Mouse (Mus musculus): ENCODE measurements at regions not wholly inside any gene's neighbourhood (a gene's known extent, or its start where the extent isn't known, plus 50 kb on each side); places are given as distances from the start of the nearest gene placed in this dataset.
A peak's percentile ranks its signal among the peaks of the same experiment; 100 is the strongest.

GRCm38 (mm10) chr3:4226986-4227385, 1523.6 kb upstream of the Gm8797 start:
- no peak overlapping the region for H3K27ac ChIP-seq (ENCODE audit: low read depth, low read length)
- H3K27me3 ChIP-seq (ENCODE audit: control insufficient read depth, insufficient read depth, low read length) = no peaks in the 10 kb centered on the region
- H3K9ac ChIP-seq (ENCODE audit: low read length) = no peak overlapping the region
- 59% methylated on average over 2 of the region's 2 CpGs for WGBS
- no peak overlapping the region for H3K4me2 ChIP-seq (ENCODE audit: low read depth, low read length, severe bottlenecking)
- ATAC-seq (replicated peaks; ENCODE audit: low FRiP score) (0 out of 2 replicates have a peak, but pooled peaks have one; percentile 44), DNase-seq (ENCODE audit: low spot score) (no peak)
- no peak overlapping the region for H3K4me3 ChIP-seq (ENCODE audit: low read depth, low read length)
- H3K9me3 ChIP-seq (ENCODE audit: control insufficient read depth, low read length) = no peaks in the 10 kb centered on the region
- H3K36me3 ChIP-seq (ENCODE audit: control insufficient read depth, insufficient read depth, low read length) = no peaks in the 10 kb centered on the region
- no peaks in the 10 kb centered on the region for H3K4me1 ChIP-seq (replicated peaks; ENCODE audit: control insufficient read depth, insufficient read depth, low read length)

GRCm38 (mm10) chr3:4271361-4271760, 1479.2 kb upstream of the Gm8797 start:
- H3K27ac ChIP-seq (ENCODE audit: low read depth, low read length) = no peak overlapping the region
- DNase-seq (ENCODE audit: low spot score) (no peak), ATAC-seq (replicated peaks; ENCODE audit: low FRiP score) (no peak)
- no peak overlapping the region for H3K4me3 ChIP-seq (ENCODE audit: low read depth, low read length)
- WGBS = 73% methylated on average over 1 of the region's 1 CpGs
- H3K4me2 ChIP-seq (ENCODE audit: low read depth, low read length, severe bottlenecking) = no peak overlapping the region
- H3K9ac ChIP-seq (ENCODE audit: low read length) = no peak overlapping the region
- no peaks in the 10 kb centered on the region for H3K4me1 ChIP-seq (replicated peaks; ENCODE audit: control insufficient read depth, insufficient read depth, low read length)
- no peaks in the 10 kb centered on the region for H3K27me3 ChIP-seq (ENCODE audit: control insufficient read depth, insufficient read depth, low read length)
- no peaks in the 10 kb centered on the region for H3K36me3 ChIP-seq (ENCODE audit: control insufficient read depth, insufficient read depth, low read length)
- no peaks in the 10 kb centered on the region for H3K9me3 ChIP-seq (ENCODE audit: control insufficient read depth, low read length)

GRCm38 (mm10) chr3:4274607-4275006, 1476.0 kb upstream of the Gm8797 start:
- no peak overlapping the region for H3K4me3 ChIP-seq (ENCODE audit: low read depth, low read length)
- H3K27ac ChIP-seq (ENCODE audit: low read depth, low read length) = no peak overlapping the region
- ATAC-seq (replicated peaks; ENCODE audit: low FRiP score) = no peak
- H3K4me2 ChIP-seq (ENCODE audit: low read depth, low read length, severe bottlenecking) = no peak overlapping the region
- DNase-seq (ENCODE audit: low spot score) = no peak
- H3K36me3 ChIP-seq (ENCODE audit: control insufficient read depth, insufficient read depth, low read length) = no peaks in the 10 kb centered on the region
- no peaks in the 10 kb centered on the region for H3K4me1 ChIP-seq (replicated peaks; ENCODE audit: control insufficient read depth, insufficient read depth, low read length)
- WGBS = 90% methylated on average over 1 of the region's 1 CpGs
- H3K9me3 ChIP-seq (ENCODE audit: control insufficient read depth, low read length) = no peaks in the 10 kb centered on the region
- H3K27me3 ChIP-seq (ENCODE audit: control insufficient read depth, insufficient read depth, low read length) = no peaks in the 10 kb centered on the region
- H3K9ac ChIP-seq (ENCODE audit: low read length) = no peak overlapping the region

- Histone ChIP-seq H3K4me1 (replicated peaks; ENCODE audit: control insufficient read depth, insufficient read depth, low read length) (no peaks in the 10 kb centered on the region; the same call in 1 of the 2 replicates), H3K36me3 (ENCODE audit: control insufficient read depth, insufficient read depth, low read length) (no peaks in the 10 kb centered on the region), H3K4me3 (ENCODE audit: low read depth, low read length) (no peak overlapping the region), H3K9ac (ENCODE audit: low read length) (no peak overlapping the region), H3K4me2 (ENCODE audit: low read depth, low read length, severe bottlenecking) (no peak overlapping the region), H3K27ac (ENCODE audit: low read depth, low read length) (no peak overlapping the region), H3K27me3 (ENCODE audit: control insufficient read depth, insufficient read depth, low read length) (no peaks in the 10 kb centered on the region), H3K9me3 (ENCODE audit: control insufficient read depth, low read length) (no peaks in the 10 kb centered on the region)
- DNase-seq (ENCODE audit: low spot score) = no peak
- WGBS = 35% methylated on average over 3 of the region's 3 CpGs
- ATAC-seq (replicated peaks; ENCODE audit: low FRiP score) = peak; percentile 75
Measured at GRCm38 (mm10) chr3:4278042-4278441, 1472.6 kb upstream of the Gm8797 start.

- H3K27ac ChIP-seq (ENCODE audit: low read depth, low read length) = no peak overlapping the region
- no peaks in the 10 kb centered on the region for H3K27me3 ChIP-seq (ENCODE audit: control insufficient read depth, insufficient read depth, low read length)
- no peak overlapping the region for H3K4me3 ChIP-seq (ENCODE audit: low read depth, low read length)
- ATAC-seq (replicated peaks; ENCODE audit: low FRiP score) (peak; percentile 84), DNase-seq (ENCODE audit: low spot score) (no peak)
- H3K36me3 ChIP-seq (ENCODE audit: control insufficient read depth, insufficient read depth, low read length) = no peaks in the 10 kb centered on the region
- no peak overlapping the region for H3K4me2 ChIP-seq (ENCODE audit: low read depth, low read length, severe bottlenecking)
- no peak overlapping the region for H3K9ac ChIP-seq (ENCODE audit: low read length)
- no peaks in the 10 kb centered on the region; the same call in 1 of the 2 replicates for H3K4me1 ChIP-seq (replicated peaks; ENCODE audit: control insufficient read depth, insufficient read depth, low read length)
- no peaks in the 10 kb centered on the region for H3K9me3 ChIP-seq (ENCODE audit: control insufficient read depth, low read length)
- 13% methylated on average over 6 of the region's 6 CpGs for WGBS
Measured at GRCm38 (mm10) chr3:4280366-4281020, 1470.1 kb upstream of the Gm8797 start.

- DNase-seq (ENCODE audit: low spot score) = no peak
- Histone ChIP-seq H3K27ac (ENCODE audit: low read depth, low read length) (no peak overlapping the region), H3K36me3 (ENCODE audit: control insufficient read depth, insufficient read depth, low read length) (no peaks in the 10 kb centered on the region), H3K4me3 (ENCODE audit: low read depth, low read length) (no peak overlapping the region), H3K9me3 (ENCODE audit: control insufficient read depth, low read length) (no peaks in the 10 kb centered on the region), H3K9ac (ENCODE audit: low read length) (no peak overlapping the region), H3K27me3 (ENCODE audit: control insufficient read depth, insufficient read depth, low read length) (no peaks in the 10 kb centered on the region), H3K4me1 (replicated peaks; ENCODE audit: control insufficient read depth, insufficient read depth, low read length) (no peaks in the 10 kb centered on the region; the same call in 1 of the 2 replicates), H3K4me2 (ENCODE audit: low read depth, low read length, severe bottlenecking) (no peak overlapping the region)
- ATAC-seq (replicated peaks; ENCODE audit: low FRiP score) = peak; percentile 36; the same call in 1 of the 2 replicates
- 11% methylated on average over 1 of the region's 1 CpGs for WGBS
Measured at GRCm38 (mm10) chr3:4281092-4281491, 1469.5 kb upstream of the Gm8797 start.

GRCm38 (mm10) chr3:4287141-4287540, 1463.5 kb upstream of the Gm8797 start:
- no peak overlapping the region for H3K4me3 ChIP-seq (ENCODE audit: low read depth, low read length)
- no peaks in the 10 kb centered on the region for H3K4me1 ChIP-seq (replicated peaks; ENCODE audit: control insufficient read depth, insufficient read depth, low read length)
- H3K27ac ChIP-seq (ENCODE audit: low read depth, low read length) = no peak overlapping the region
- H3K27me3 ChIP-seq (ENCODE audit: control insufficient read depth, insufficient read depth, low read length) = no peaks in the 10 kb centered on the region
- no peak overlapping the region for H3K4me2 ChIP-seq (ENCODE audit: low read depth, low read length, severe bottlenecking)
- DNase-seq (ENCODE audit: low spot score) = no peak
- no peaks in the 10 kb centered on the region for H3K9me3 ChIP-seq (ENCODE audit: control insufficient read depth, low read length)
- H3K9ac ChIP-seq (ENCODE audit: low read length) = no peak overlapping the region
- WGBS = 95% methylated on average over 1 of the region's 1 CpGs
- ATAC-seq (replicated peaks; ENCODE audit: low FRiP score) = no peak
- no peaks in the 10 kb centered on the region for H3K36me3 ChIP-seq (ENCODE audit: control insufficient read depth, insufficient read depth, low read length)

GRCm38 (mm10) chr3:4336441-4336840, 1414.2 kb upstream of the Gm8797 start:
- H3K27me3 ChIP-seq (ENCODE audit: control insufficient read depth, insufficient read depth, low read length) = no peaks in the 10 kb centered on the region
- no peaks in the 10 kb centered on the region for H3K4me1 ChIP-seq (replicated peaks; ENCODE audit: control insufficient read depth, insufficient read depth, low read length)
- H3K9ac ChIP-seq (ENCODE audit: low read length) = no peak overlapping the region
- no peak overlapping the region for H3K27ac ChIP-seq (ENCODE audit: low read depth, low read length)
- H3K36me3 ChIP-seq (ENCODE audit: control insufficient read depth, insufficient read depth, low read length) = no peaks in the 10 kb centered on the region
- no peak overlapping the region for H3K4me2 ChIP-seq (ENCODE audit: low read depth, low read length, severe bottlenecking)
- no peak for DNase-seq (ENCODE audit: low spot score)
- WGBS = 90% methylated on average over 4 of the region's 4 CpGs
- no peak overlapping the region for H3K4me3 ChIP-seq (ENCODE audit: low read depth, low read length)
- ATAC-seq (replicated peaks; ENCODE audit: low FRiP score) = no peak
- H3K9me3 ChIP-seq (ENCODE audit: control insufficient read depth, low read length) = no peaks in the 10 kb centered on the region

GRCm38 (mm10) chr3:4339153-4339552, 1411.5 kb upstream of the Gm8797 start:
- DNase-seq (ENCODE audit: low spot score) (no peak), ATAC-seq (replicated peaks; ENCODE audit: low FRiP score) (peak; percentile 44; the same call in 1 of the 2 replicates)
- Histone ChIP-seq H3K4me1 (replicated peaks; ENCODE audit: control insufficient read depth, insufficient read depth, low read length) (no peaks in the 10 kb centered on the region), H3K4me2 (ENCODE audit: low read depth, low read length, severe bottlenecking) (no peak overlapping the region), H3K9me3 (ENCODE audit: control insufficient read depth, low read length) (no peaks in the 10 kb centered on the region), H3K9ac (ENCODE audit: low read length) (no peak overlapping the region), H3K27ac (ENCODE audit: low read depth, low read length) (no peak overlapping the region), H3K27me3 (ENCODE audit: control insufficient read depth, insufficient read depth, low read length) (no peaks in the 10 kb centered on the region), H3K36me3 (ENCODE audit: control insufficient read depth, insufficient read depth, low read length) (no peaks in the 10 kb centered on the region), H3K4me3 (ENCODE audit: low read depth, low read length) (no peak overlapping the region)
- WGBS = 100% methylated on average over 1 of the region's 1 CpGs
